Mouse (Mus musculus): ENCODE data around the gene Krt88.

- TF ChIP-seq CTCF (IDR thresholded peaks at IDR 0.05; ENCODE audit: extremely low read depth, insufficient read length, insufficient replicate concordance, low read depth, low read length) = peak; percentile 83
- no peak for TF ChIP-seq POLR2A (IDR thresholded peaks at IDR 0.05; ENCODE audit: low read depth, low read length)
Measured at GRCm38 (mm10) chr15:101453093-101453736, 5.7 kb downstream of the Krt88 start.
